Mouse (Mus musculus) erythroblast, embryonic 14.5 days (primary cell): ENCODE measurements around the gene Hils1.

Experiments
- GATA1 ChIP-seq: IDR thresholded peaks from 2 replicates; pipeline ENCODE4 v1.6.1; 2012; ENCODE audit warnings: low read length, inconsistent platforms, mixed read lengths
- TAL1 ChIP-seq: IDR thresholded peaks from 3 replicates; pipeline ENCODE4 v1.6.1; 2012; ENCODE audit warnings: low read length, inconsistent platforms, mixed read lengths

- TF ChIP-seq GATA1 (no peak), TAL1 (no peak)
Measured at GRCm38 (mm10) chr11:94979462-94980179, 12.2 kb downstream of the Hils1 start.
